Mouse (Mus musculus): ENCODE measurements at regions not wholly inside any gene's neighbourhood (a gene's known extent, or its start where the extent isn't known, plus 50 kb on each side); places are given as distances from the start of the nearest gene placed in this dataset.
A peak's percentile ranks its signal among the peaks of the same experiment; 100 is the strongest.

DNA sequence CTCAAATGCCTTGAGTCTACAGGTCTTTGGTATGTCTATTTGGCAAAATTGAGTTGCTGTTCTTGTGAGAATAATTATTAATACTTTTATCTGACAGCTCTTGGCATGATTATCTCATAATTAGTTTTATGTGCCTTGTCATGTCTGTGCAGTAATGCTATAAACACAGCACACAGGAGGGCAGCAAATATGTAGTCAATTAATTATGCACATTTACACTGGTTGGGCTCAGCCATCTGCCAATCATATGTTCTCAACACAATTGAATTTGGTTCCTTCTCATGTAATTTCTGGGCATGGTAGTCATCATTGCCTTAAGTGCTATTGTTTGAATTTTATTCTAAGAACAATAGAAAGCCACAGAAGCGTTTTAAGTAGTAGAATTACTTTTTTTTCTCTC lies 1650.7 kb upstream of the Tenm2 start:
- no peak for DNase-seq (ENCODE audit: low read depth, low spot score)

DNA sequence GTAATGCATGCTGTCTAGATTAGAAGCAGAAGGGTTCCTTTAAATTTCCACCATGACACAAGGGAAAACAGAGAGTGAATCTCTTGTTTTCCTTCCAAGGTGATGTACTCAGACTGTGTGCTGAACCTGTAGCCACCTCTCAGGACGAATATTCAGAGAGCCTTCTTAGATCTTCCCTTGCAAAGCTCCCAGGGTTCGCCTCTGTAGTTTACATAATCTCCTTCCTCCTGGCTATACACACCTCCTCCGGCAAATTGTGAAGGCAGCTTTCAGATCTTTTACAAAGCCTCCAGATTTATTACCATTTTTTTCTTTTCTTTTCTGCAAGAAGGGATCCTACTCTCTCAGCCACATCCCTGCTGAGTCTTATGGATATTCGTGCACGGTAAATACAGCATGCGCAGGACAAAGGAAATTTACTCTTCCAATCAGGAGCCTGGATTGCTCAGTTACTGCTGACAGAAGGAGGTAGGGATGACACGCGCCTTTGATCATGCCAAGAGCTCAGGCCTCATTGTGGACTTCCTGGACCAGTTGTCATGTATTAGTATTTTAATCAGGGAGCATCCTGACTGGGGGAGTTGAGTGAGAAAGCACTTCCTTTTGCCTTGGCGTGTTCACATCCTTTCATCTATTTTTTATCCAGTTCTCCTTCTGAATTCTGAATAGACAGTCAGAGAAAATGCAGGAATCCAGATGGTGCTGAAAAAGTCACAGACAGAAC lies 1626.0 kb upstream of the Tenm2 start:
- DNase-seq (ENCODE audit: low read depth, low spot score) = no peak

DNA sequence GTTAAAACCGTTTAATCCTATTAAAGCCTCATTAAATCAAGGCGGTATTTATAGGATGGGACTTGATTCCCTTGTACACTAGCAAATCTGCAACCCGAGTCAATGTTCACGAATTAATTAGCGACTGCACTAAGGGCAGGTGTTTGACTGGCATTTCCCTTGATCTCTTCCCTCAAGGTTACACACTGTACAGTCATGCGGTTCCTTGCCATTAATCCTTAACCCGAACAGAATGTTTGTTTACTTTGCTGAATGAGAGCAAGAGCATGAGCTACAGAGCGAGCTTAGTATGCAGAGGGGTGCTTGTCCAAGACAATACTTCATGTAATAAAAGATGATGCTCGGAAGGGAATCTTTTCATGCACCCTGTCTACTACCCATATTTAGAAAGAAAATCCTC lies 1620.9 kb upstream of the Tenm2 start:
- no peak for DNase-seq (ENCODE audit: low read depth, low spot score)

DNA sequence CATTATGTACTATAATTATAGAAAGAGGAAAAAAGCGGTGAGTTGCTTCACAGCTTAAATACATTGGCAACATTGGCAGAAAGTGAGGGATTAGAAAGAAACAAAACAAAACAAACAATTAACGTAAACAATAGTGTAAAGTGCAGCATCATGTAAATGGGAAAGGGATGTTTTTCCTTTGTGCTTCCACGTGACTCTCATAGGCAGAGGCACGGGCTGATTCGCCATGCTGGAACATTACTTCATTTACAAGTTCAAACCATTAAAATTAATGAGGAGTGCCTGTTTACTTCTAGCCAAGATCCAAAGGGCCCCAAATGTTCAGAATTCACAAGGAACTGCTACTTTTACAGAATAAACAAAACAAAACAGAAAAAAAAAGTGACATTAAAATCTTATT lies 1593.4 kb upstream of the Tenm2 start:
- no peak for DNase-seq (ENCODE audit: low read depth, low spot score)

DNA sequence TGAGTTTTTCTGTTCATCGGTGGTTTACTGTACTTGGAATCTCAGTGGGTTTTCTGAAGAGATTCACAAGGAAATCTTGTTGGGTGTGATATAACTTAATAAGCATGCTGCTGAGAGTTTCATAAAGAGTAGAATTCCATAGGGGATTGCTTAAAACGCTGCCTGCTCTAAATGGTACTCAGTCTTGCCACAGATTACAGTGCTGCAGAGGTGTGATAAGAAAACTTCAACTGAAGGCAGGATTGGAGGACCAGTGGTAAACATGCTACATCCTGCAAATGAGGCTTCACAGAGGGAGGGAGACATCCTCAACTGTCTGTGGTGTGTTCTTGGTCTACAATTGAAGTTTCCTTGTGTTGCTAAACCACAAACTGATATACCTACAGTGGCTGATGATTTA lies 1592.6 kb upstream of the Tenm2 start:
- DNase-seq (ENCODE audit: low read depth, low spot score) = no peak

DNA sequence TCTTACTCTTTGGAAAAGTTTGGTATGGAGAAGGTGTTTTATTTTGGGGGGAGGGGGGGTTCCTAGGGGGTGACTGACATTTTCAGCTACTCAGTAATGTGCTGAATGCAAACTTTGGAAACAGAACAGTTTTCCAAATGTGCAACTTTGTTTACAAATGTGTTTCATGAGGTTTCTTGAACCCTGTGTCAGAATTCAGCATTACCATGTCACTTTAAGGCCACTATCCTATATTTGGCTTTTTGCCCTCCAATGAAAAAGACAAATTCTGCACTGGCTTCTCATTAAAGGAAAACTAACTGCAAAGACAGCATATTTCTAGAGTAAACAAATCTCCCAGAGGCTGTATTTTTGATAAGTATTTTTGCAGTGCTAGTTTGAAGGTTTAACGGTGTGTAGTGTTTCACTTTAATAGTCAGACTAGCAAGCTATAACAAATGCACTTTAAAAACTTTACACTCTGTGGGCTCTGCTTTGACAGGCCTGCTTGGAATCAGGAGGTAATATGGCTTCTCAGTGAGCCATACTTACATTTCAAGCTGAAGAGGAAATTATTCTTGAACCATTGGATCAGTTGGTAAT lies 1589.5 kb upstream of the Tenm2 start:
- no peak for DNase-seq (ENCODE audit: low read depth, low spot score)

DNA sequence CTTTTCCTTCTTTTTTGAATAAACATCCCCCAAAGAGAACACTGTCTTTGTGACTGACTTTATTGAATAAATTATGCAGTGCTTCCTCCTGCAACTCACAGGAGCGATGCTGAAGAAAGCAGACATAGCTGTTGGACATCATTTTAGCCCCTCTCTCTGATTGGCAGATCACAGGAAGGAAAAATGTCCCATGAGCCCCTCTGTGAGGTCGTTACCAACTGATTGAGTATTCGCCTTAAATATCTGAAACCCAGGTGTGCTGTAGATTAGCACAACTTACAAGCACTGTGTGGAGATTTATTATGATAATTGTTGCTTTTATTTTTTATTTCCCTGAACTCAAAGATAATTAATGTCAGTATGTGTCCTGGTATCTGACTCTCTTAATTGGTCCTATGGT lies 1582.4 kb upstream of the Tenm2 start:
- no peak for DNase-seq (ENCODE audit: low read depth, low spot score)

DNA sequence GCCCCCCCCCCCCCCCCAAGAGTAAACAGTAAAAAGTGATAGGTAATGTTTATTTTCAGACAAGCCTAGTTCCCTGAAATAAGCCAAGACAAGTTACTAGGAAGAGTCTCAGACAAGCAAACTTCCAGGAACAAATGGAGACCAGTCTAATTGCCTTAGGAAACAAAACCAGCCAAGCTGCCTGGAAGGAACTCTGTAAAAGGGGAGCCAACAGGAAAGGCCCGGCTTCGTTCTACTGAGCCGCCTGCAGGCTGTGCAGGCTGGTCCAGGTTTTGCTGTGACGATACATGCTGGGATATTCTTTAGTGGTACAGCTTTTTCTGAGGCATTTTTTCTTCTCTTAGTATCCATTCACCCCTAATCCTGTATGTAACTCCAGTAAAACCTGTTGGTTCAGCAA lies 1547.8 kb upstream of the Tenm2 start:
- no peak for DNase-seq (ENCODE audit: low read depth, low spot score)

DNA sequence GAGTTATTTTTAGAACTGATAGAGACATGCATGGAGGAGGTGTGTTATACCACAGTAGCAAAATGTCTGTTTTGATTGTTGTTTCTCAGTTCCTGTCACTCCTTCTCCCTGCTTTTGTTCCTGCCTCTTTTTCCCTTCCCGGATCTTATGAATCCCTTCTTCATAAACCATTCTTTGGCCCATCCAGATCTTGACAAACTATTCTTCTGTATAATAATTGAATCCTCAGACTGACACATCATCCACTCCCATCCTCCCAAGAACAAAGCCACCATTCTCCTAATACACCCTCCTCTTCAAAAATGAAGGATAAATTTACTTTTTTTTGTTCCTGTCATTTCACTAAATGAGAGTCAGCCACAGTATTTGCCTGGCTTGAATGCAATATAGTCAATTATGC lies 1543.8 kb upstream of the Tenm2 start:
- DNase-seq (ENCODE audit: low read depth, low spot score) = no peak

DNA sequence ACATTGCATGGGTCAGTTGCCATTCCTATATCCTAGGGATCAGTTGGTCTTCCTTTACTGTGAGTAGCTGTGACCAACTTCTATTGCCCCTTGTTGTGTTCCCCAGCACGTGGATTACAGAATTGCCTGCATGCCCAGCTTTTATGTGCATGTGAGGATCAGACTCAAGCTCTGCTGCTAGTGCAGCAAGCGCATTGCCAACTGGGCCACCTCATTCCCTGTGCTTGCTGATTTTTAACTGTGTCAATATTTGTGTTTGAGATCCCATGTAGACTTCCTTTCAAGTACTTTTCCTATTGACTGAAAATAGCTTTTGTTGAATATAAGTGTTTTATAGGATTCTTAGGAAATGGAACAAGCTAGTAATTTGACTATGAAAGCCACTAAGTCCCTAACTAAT lies 1526.5 kb upstream of the Tenm2 start:
- DNase-seq (ENCODE audit: low read depth, low spot score) = no peak

DNA sequence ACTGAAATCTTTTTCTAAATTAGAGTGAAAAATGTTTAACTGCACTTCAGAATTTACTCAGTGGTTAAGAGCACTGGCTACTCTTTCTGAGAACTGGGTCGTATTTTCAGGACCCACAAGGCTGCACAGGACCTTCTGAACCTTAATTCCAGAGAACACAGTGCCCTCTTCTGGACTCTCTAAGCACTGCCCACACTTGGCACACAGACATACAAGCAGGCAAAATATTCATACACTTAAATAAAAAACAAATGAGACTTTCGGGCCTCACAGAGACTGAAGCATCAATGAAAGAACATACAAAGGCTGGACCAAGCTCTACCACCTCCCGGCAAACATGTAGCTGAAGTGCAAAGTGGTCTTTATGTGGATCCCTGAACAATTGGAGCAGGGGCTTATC lies 1511.8 kb upstream of the Tenm2 start:
- DNase-seq (ENCODE audit: low read depth, low spot score) = peak; percentile 22

DNA sequence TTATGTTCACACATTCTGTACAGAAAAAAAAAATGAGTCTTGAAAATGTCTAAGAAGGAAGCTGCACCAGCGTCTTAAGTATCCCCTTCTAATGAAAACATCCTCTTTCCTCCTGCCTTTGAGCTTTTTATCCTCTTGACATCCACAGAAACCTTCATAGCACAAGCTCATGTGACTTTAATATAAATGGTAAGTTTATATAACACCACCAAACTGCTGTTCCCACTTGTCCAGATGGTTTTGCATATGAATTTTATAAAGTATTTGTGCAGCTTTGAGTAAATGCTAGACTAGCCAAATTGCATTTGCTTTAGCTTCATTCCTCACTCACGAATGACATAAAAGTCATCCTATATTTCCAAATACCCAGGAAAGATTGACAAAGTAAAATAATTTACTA lies 1493.3 kb upstream of the Tenm2 start:
- no peak for DNase-seq (ENCODE audit: low read depth, low spot score)

DNA sequence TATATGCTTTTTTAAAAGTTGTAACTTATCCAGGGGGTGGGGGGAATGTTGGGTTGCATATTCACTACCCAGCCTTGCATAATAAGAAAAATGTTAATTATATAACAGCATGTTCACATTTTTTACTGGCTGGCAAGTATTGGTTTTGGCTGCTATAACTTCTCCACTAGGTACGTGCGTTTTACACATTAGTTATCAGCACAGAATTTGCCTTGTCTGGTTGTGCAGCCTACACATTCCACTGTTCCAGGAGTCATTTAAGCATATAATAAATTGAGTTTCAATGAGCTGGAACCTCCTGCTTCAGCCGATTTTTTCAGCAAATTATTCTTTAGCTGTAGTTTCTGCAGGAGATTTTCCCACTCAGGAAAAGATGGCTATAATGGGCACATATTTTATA lies 1479.9 kb upstream of the Tenm2 start:
- no peak for DNase-seq (ENCODE audit: low read depth, low spot score)

DNA sequence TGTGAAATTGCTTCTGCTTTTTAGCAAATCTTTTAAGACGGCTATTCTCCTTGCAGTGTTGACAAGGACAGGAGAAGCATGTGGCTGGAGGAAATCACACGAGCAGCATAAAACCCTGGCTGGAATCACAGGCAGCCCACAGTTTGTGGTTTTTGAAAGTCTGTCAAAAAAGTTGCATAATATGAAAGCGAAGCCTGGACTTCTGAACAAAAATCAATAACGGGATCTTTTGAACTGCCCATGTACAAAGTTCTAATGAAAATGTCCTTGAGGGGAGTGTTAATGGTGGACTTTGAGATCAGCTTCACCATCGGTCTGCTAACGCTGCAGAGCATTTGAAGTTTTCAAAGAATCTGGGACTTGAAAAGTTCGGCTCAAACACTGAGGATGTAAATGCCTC lies 1445.5 kb upstream of the Tenm2 start:
- no peak for DNase-seq (ENCODE audit: low read depth, low spot score)

DNA sequence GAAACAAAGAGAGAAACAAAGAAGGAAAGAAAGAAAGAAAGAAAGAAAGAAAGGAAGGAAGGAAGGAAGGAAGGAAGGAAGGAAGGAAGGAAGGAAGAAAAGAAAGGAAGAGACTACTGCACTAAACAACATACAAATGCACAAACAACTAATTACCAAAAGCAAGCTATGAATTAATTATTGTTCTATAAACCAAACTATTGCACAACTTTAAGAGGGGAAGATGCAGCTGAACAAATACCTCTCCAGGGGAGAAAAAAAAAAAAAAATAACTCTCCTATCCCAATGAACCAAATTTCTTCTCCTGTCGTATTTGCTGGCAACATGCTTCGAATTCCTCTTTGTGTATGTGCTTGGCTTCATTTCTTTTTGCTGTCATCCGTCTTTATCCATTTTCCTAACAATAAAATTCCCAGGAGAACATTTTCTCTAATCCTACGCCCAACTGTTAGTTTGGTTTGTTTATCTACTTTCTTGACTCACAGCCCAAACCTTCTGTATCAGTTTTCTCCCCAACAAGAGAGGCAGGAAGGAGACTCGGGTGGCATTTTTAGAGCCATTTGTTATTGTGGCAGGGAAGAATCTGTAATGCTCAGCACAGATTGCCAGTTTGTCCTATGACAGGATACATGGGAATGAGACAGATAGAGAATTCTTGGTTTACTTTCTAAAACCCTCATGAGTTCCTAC lies 1437.7 kb upstream of the Tenm2 start:
- no peak for DNase-seq (ENCODE audit: low read depth, low spot score)
